In genomic region chr8:125950007-125950940, GRCm38 (mm10) we compare ENCODE assay signal across 8 mouse cellular contexts. TPM values are rescaled to one million over a fixed set of nuclear protein-coding genes. Genes with fewer than 3 reads are reported as not detected.
A peak's percentile ranks its signal among the peaks of the same experiment; 100 is the strongest.
DNase-seq lines count a peak whose midpoint lies in the region; ATAC-seq and TF ChIP-seq lines count a peak whose summit lies in the region.

No protein-coding gene starts in this region.

- peak; percentile 99 for ATAC-seq in common myeloid progenitor, adult 5-6 weeks (replicated peaks; ENCODE audit: low read depth, poor library complexity, severe bottlenecking)
- peak; percentile 94 for ATAC-seq in hindbrain, embryonic 16.5 days

- no peaks in the 10 kb centered on the region for H3K9me3 ChIP-seq in hindbrain, embryonic 16.5 days (ENCODE audit: control insufficient read depth, low read length)

- no peaks in the 10 kb centered on the region for H3K4me1 ChIP-seq in hindbrain, embryonic 16.5 days (ENCODE audit: control insufficient read depth, insufficient read depth, low read depth, low read length)

- no peak overlapping the region for H3K9ac ChIP-seq in hindbrain, embryonic 16.5 days (ENCODE audit: low read depth, low read length)

- 0 out of 2 replicates have a peak overlapping the region, but pooled peaks have one; percentile 29 for H3K4me2 ChIP-seq in hindbrain, embryonic 16.5 days (ENCODE audit: low read length)

- no peaks in the 10 kb centered on the region for H3K36me3 ChIP-seq in hindbrain, embryonic 16.5 days (ENCODE audit: control insufficient read depth, insufficient read depth, low read length)

- peak; percentile 95 for TF ChIP-seq CTCF in gastrocnemius, adult 2 months (IDR thresholded peaks at IDR 0.05)

- no peak overlapping the region for H3K4me3 ChIP-seq in gastrocnemius, adult 2 months
- no peak overlapping the region for H3K4me3 ChIP-seq in hindbrain, embryonic 16.5 days (ENCODE audit: low read length)

- H3K27ac ChIP-seq in gastrocnemius, adult 2 months = no peak overlapping the region
- H3K27ac ChIP-seq in hindbrain, embryonic 16.5 days (ENCODE audit: low read depth, low read length) = no peak overlapping the region

- peak; percentile 96 for DNase-seq in ZHBTc4 (ENCODE audit: low read depth, low spot score)
- DNase-seq in gastrocnemius, adult 2 months = peak; percentile 75
- DNase-seq in left cerebral cortex, adult 11 months (ENCODE audit: low spot score) = peak; percentile 87
- peak; percentile 70 to 86 for DNase-seq in lung, postnatal 4 days
- peak; percentile 89 to 91 for DNase-seq in right cerebral cortex, adult 2 months (ENCODE audit: low spot score in 2 of 2)
- peak; percentile 83 for DNase-seq in urinary bladder, postnatal 14 days (ENCODE audit: low spot score)

- WGBS in hindbrain, embryonic 16.5 days = 24% methylated on average over 23 of the region's 23 CpGs

- H3K27me3 ChIP-seq in hindbrain, embryonic 16.5 days (replicated peaks; ENCODE audit: control insufficient read depth, insufficient read depth, low read length) = 0 out of 2 replicates have a peak, but pooled peaks cover 2% of the 10 kb centered on the region

- intact Hi-C loops in gastrocnemius, adult 2 months (cut with DNase I) = loop anchor here (2.0 kb wide), 1 partner anchor 131 kb away; no protein-coding TSS in a partner anchor

RNA-seq across cellular contexts. Expression of gene Map3k21, which starts 40.0 kb away (rescaled TPM):
- total RNA-seq in common myeloid progenitor, adult 5-6 weeks (2017) = not detected in 2 replicates
- under 1 TPM in 1 of 2 experiments, not detected in 1; 0.05 TPM for total RNA-seq in gastrocnemius, adult 2 months (2021)
- 0.94 and 0.95 TPM in 2 replicates for polyA plus RNA-seq in hindbrain, embryonic 16.5 days (2015; fragmentation: Nextera tagmentation; extraction: Ambion mirVana)

RNA-seq across cellular contexts. Expression of gene Kcnk1, which starts 44.7 kb away (rescaled TPM):
- not detected in 2 replicates for total RNA-seq in common myeloid progenitor, adult 5-6 weeks (2017)
- under 1 TPM; 0.17 to 0.84 TPM for total RNA-seq in gastrocnemius, adult 2 months (2021)
- polyA plus RNA-seq in hindbrain, embryonic 16.5 days (2015; fragmentation: Nextera tagmentation; extraction: Ambion mirVana) = 29.3 and 32.7 TPM in 2 replicates

RNA-seq across cellular contexts. Expression of gene Pcnx2, which starts 52.2 kb away (rescaled TPM):
- 0.15 TPM in 1 of 2 replicates, not detected in the other for total RNA-seq in common myeloid progenitor, adult 5-6 weeks (2017)
- total RNA-seq in gastrocnemius, adult 2 months (2021) = under 1 TPM; 0.20 to 0.39 TPM
- polyA plus RNA-seq in hindbrain, embryonic 16.5 days (2015; fragmentation: Nextera tagmentation; extraction: Ambion mirVana) = 4.1 and 5.9 TPM in 2 replicates
